Mouse (Mus musculus): ENCODE data around the gene Kifc5b. TPM values are rescaled to one million over a fixed set of nuclear protein-coding genes. Genes with fewer than 3 reads are reported as not detected.

The Kifc5b gene
- polyA plus RNA-seq, 1 experiment from 2014 or later: 12.6 TPM

- peak within 1 kb of the TSS; percentile 78 for H3K4me3 ChIP-seq
- peaks cover 74% of the 10 kb centered on the region for H3K36me3 ChIP-seq
- H3K9me3 ChIP-seq (replicated peaks): no peaks in the 10 kb centered on the region
- under 1% methylated on average over 43 of the region's 43 CpGs for WGBS
- no peaks in the 10 kb centered on the region for H3K27me3 ChIP-seq (ENCODE audit: low read depth, poor library complexity, severe bottlenecking)
- H3K4me1 ChIP-seq: peaks cover 37% of the 10 kb centered on the region
- peak within 1 kb of the TSS; percentile 88 for H3K27ac ChIP-seq
- peak; percentile 99 for DNase-seq (ENCODE audit: low spot score)
Measured at GRCm38 (mm10) chr17:26932839-26933398, 16.0 kb downstream of the Kifc5b start, which contains the start of gene Phf1. TSS of gene Phf1 (plus strand) at chr17:26933052.

- Histone ChIP-seq H3K27me3 (ENCODE audit: low read depth, poor library complexity, severe bottlenecking) (no peaks in the 10 kb centered on the region), H3K36me3 (peaks cover 70% of the 10 kb centered on the region), H3K27ac (peak overlapping the region; percentile 88), H3K9me3 (replicated peaks) (no peaks in the 10 kb centered on the region), H3K4me3 (peak overlapping the region; percentile 78), H3K4me1 (peaks cover 42% of the 10 kb centered on the region)
- DNase-seq (ENCODE audit: low spot score): no peak
- WGBS: 6% methylated on average over 13 of the region's 13 CpGs
Measured at GRCm38 (mm10) chr17:26933419-26933818, 16.5 kb downstream of the Kifc5b start.

GRCm38 (mm10) chr17:26933885-26934827, 17.3 kb downstream of the Kifc5b start:
- Histone ChIP-seq H3K36me3 (peaks cover 63% of the 10 kb centered on the region), H3K9me3 (replicated peaks) (no peaks in the 10 kb centered on the region), H3K4me1 (peaks cover 46% of the 10 kb centered on the region), H3K4me3 (peak overlapping the region; percentile 78), H3K27me3 (ENCODE audit: low read depth, poor library complexity, severe bottlenecking) (no peaks in the 10 kb centered on the region), H3K27ac (peak overlapping the region; percentile 88; the same call in 1 of the 2 replicates)
- 82% methylated on average over 16 of the region's 16 CpGs for WGBS
- DNase-seq (ENCODE audit: low spot score): no peak

GRCm38 (mm10) chr17:26935027-26935426, 18.1 kb downstream of the Kifc5b start:
- no peak for DNase-seq (ENCODE audit: low spot score)
- Histone ChIP-seq H3K27me3 (ENCODE audit: low read depth, poor library complexity, severe bottlenecking) (no peaks in the 10 kb centered on the region), H3K4me1 (peaks cover 51% of the 10 kb centered on the region), H3K27ac (no peak overlapping the region), H3K36me3 (peaks cover 54% of the 10 kb centered on the region), H3K4me3 (no peak overlapping the region), H3K9me3 (replicated peaks) (no peaks in the 10 kb centered on the region)
- WGBS: 91% methylated on average over 9 of the region's 9 CpGs

GRCm38 (mm10) chr17:26936453-26936852, 19.6 kb downstream of the Kifc5b start:
- Histone ChIP-seq H3K4me3 (peak overlapping the region; percentile 75; the same call in 1 of the 2 replicates), H3K9me3 (replicated peaks) (no peaks in the 10 kb centered on the region), H3K36me3 (peaks cover 41% of the 10 kb centered on the region), H3K4me1 (peaks cover 65% of the 10 kb centered on the region), H3K27ac (peak overlapping the region; percentile 9; the same call in 1 of the 2 replicates), H3K27me3 (ENCODE audit: low read depth, poor library complexity, severe bottlenecking) (no peaks in the 10 kb centered on the region)
- no peak for DNase-seq (ENCODE audit: low spot score)
- 81% methylated on average over 12 of the region's 12 CpGs for WGBS

GRCm38 (mm10) chr17:26936921-26937695, 20.2 kb downstream of the Kifc5b start:
- Histone ChIP-seq H3K27me3 (ENCODE audit: low read depth, poor library complexity, severe bottlenecking) (no peaks in the 10 kb centered on the region), H3K4me3 (peak overlapping the region; percentile 75), H3K4me1 (peaks cover 72% of the 10 kb centered on the region), H3K9me3 (replicated peaks) (no peaks in the 10 kb centered on the region), H3K27ac (peak overlapping the region; percentile 9), H3K36me3 (peaks cover 36% of the 10 kb centered on the region)
- DNase-seq (ENCODE audit: low spot score): no peak
- 87% methylated on average over 15 of the region's 15 CpGs for WGBS

GRCm38 (mm10) chr17:26937883-26938695, 21.2 kb downstream of the Kifc5b start:
- Histone ChIP-seq H3K27me3 (ENCODE audit: low read depth, poor library complexity, severe bottlenecking) (no peaks in the 10 kb centered on the region), H3K4me3 (peak overlapping the region; percentile 75), H3K36me3 (peaks cover 36% of the 10 kb centered on the region), H3K4me1 (peaks cover 74% of the 10 kb centered on the region), H3K27ac (peak overlapping the region; percentile 88), H3K9me3 (replicated peaks) (no peaks in the 10 kb centered on the region)
- WGBS: 62% methylated on average over 16 of the region's 16 CpGs
- DNase-seq (ENCODE audit: low spot score): no peak

GRCm38 (mm10) chr17:26938731-26939130, 21.8 kb downstream of the Kifc5b start:
- H3K4me3 ChIP-seq: peak overlapping the region; percentile 75
- peaks cover 36% of the 10 kb centered on the region for H3K36me3 ChIP-seq
- no peak for DNase-seq (ENCODE audit: low spot score)
- no peaks in the 10 kb centered on the region for H3K27me3 ChIP-seq (ENCODE audit: low read depth, poor library complexity, severe bottlenecking)
- peak overlapping the region; percentile 88 for H3K27ac ChIP-seq
- WGBS: under 1% methylated on average over 22 of the region's 22 CpGs
- H3K4me1 ChIP-seq: peaks cover 67% of the 10 kb centered on the region
- H3K9me3 ChIP-seq (replicated peaks): no peaks in the 10 kb centered on the region

GRCm38 (mm10) chr17:26939178-26939972, 22.5 kb downstream of the Kifc5b start, which contains the start of gene Cuta:
TSS of gene Cuta (minus strand) at chr17:26939569.
- H3K27ac ChIP-seq: peak within 1 kb of the TSS; percentile 88
- H3K9me3 ChIP-seq (replicated peaks): no peaks in the 10 kb centered on the region
- H3K4me3 ChIP-seq: peak within 1 kb of the TSS; percentile 75
- H3K27me3 ChIP-seq (ENCODE audit: low read depth, poor library complexity, severe bottlenecking): no peaks in the 10 kb centered on the region
- peak; percentile 99 for DNase-seq (ENCODE audit: low spot score)
- H3K4me1 ChIP-seq: peaks cover 61% of the 10 kb centered on the region
- peaks cover 34% of the 10 kb centered on the region for H3K36me3 ChIP-seq
- WGBS: under 1% methylated on average over 70 of the region's 70 CpGs

- Histone ChIP-seq H3K27ac (peak overlapping the region; percentile 88), H3K36me3 (peaks cover 34% of the 10 kb centered on the region), H3K9me3 (replicated peaks) (no peaks in the 10 kb centered on the region), H3K4me1 (peaks cover 61% of the 10 kb centered on the region), H3K27me3 (ENCODE audit: low read depth, poor library complexity, severe bottlenecking) (no peaks in the 10 kb centered on the region), H3K4me3 (peak overlapping the region; percentile 75)
- no peak for DNase-seq (ENCODE audit: low spot score)
- WGBS: 4% methylated on average over 3 of the region's 3 CpGs
Measured at GRCm38 (mm10) chr17:26939973-26940300, 23.0 kb downstream of the Kifc5b start.

GRCm38 (mm10) chr17:26941031-26941789, 24.3 kb downstream of the Kifc5b start, which contains the start of gene Syngap1:
TSS of gene Syngap1 (plus strand) at chr17:26941253.
- Histone ChIP-seq H3K4me3 (peak within 1 kb of the TSS; percentile 75), H3K9me3 (replicated peaks) (no peaks in the 10 kb centered on the region), H3K27ac (peak within 1 kb of the TSS; percentile 91), H3K36me3 (peaks cover 23% of the 10 kb centered on the region), H3K4me1 (peaks cover 69% of the 10 kb centered on the region), H3K27me3 (ENCODE audit: low read depth, poor library complexity, severe bottlenecking) (no peaks in the 10 kb centered on the region)
- 2% methylated on average over 21 of the region's 24 CpGs for WGBS
- peak; percentile 55 for DNase-seq (ENCODE audit: low spot score)
